Mouse (Mus musculus): Measurements from ENCODE around the gene Gm6588.
A peak's percentile ranks its signal among the peaks of the same experiment; 100 is the strongest.

The Gm6588 gene

DNA sequence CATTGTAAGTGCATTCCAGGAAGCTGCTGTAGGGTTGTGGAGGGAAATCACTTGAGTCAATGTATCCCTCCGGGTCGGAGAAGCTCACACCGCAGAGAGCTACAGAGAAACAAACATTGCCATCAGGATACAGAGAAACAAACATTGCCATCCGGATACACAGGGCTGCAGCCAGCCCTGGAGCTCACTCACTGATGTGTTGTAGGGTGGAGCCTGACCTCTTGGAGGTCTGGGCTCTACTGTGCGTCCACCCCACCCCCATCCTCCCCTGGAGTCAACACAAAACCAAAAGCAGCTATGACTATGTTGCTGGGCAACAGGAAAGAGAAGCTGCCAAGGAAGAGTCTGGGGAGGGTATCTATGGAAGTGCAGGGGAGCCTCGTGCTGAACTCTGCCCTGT lies 24.2 kb downstream of the Gm6588 start:
- DNase-seq = no peak

DNA sequence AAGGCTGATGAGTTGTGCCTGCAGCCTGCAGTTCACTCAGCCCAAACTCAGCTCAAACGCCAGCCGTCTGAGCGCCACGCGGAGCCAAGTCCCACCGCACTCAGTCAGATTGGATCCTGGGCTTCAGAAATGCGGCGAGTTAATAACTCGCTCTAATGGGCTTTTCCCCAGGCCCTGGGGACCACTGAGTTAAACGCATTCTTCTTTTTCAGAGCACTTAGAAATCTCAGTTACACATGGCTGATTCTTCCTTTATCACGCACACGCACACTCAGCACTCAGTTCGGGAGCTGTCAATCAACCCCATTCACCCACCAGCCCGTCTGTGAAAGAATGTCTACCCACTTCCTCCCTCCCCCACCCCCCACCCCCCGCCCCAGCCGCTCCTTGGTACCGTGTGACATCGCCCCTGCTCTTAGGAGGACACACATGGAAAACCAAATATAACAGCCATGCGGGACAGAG lies 32.8 kb downstream of the Gm6588 start:
- DNase-seq = no peak

DNA sequence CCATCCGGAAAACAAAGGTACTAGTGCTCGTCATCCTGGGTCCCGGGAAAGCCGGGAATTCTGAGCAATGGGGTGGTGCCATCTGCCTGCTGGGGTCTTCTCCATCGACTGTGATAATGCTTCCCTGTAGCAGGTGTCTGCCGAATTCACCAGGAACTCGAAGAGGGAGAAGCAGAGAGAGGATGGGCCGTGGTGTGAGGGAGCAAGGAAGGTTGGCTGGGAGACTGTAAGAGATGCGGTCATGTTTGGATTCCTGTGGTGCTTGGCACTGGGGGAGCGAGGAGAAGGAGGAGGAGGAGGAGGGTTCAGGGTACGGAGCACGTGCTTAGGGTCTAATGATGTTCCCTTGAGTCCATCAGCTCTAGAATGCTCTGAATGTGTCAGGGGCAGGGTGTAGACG lies 33.3 kb downstream of the Gm6588 start:
- peak; percentile 47 to 54 for DNase-seq

DNA sequence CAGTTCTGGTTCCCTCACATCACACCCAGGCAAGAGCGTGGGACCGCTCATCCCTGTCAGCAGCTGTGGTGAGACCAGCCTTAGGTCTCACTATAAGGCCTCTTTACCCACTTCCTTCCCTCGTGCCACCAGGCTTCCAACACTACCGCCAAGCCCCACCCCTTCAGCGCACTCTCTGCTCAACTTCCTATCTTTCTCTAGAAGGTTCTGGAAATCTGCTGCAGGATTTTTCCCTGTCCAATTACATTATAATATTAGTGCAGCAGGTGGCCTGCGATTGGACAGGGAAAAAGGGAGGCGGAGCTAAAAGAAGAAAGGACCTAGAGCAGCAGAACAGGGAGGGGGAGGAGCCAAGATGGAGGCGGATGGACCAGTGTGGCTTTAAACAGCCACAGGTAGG lies 33.8 kb downstream of the Gm6588 start:
- no peak for DNase-seq

DNA sequence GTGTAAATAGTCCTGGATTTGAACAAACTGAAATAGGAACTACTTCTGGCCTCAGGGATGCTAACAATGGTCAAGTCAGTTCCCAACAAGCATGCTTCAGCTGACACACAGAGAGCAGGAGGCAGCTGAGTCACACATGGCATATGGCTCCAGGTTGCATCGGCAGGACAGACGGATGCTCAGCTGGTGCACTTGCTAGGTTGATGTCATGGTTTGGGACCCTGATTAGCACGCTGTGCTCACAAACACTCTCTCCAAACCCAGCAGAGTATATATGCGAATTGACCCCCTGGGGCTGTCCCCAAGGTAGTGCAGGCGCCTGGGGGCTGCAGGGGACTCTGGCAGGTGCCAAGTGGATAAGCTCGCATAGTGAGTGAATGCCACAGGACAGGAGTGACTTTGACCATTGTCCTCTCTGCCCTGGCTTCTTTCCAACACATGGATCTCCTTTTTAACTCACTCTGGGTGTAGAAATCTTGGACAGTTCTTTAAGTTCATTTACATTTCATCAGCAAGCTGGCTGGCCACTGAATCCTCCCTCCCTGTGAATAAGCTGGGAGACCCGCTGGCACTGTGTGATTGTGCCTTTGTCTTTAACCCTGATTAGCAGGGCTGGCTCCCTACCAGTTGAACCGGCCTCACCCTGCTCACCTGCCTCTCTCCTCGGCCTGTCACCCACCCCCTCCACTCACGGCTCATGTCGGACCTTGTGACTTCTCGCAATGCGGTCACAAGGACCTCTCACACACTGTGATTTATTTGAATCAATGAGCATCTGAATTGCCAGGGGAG lies 35.9 kb downstream of the Gm6588 start:
- DNase-seq = peak; percentile 87 to 91

DNA sequence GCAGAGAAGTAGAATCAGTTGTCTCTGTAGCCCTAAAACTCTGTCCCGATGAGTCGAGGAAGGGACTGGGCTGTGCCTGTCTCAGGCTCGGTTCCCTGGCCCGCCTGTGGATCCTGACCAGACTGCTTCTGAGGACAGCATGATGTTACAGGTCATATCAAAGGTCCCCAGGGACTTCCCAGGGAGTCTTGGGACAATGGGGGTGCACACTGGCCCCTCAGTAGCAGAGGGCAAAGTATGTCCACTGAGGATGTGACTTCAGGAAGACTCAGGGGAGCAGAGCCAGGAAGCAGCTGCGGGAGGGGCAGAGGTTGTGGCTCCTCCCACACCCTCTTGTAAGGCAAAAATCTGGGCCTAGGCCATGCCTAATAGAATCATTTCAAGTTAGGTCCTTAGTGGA lies 37.2 kb downstream of the Gm6588 start:
- no peak for DNase-seq

DNA sequence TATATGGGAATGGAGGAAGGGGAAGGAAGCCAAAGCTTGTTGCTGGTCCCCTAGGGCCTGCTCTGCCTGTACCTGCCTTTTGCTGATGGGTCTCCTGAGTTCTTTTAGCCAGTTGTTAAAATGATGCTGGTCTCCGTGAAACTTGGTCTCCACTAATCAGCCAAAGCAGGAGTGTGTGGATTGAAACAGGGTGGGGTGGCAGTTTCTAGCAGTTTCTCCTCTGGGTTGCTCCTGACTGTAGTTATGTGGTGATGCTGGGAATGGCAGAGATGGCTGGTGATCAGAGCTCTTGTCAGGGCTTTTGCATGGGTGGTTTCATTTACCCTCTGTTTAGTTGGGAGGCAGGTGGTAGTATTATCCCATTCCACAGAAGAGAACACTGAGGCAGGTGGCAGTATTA lies 38.3 kb downstream of the Gm6588 start:
- DNase-seq = no peak

DNA sequence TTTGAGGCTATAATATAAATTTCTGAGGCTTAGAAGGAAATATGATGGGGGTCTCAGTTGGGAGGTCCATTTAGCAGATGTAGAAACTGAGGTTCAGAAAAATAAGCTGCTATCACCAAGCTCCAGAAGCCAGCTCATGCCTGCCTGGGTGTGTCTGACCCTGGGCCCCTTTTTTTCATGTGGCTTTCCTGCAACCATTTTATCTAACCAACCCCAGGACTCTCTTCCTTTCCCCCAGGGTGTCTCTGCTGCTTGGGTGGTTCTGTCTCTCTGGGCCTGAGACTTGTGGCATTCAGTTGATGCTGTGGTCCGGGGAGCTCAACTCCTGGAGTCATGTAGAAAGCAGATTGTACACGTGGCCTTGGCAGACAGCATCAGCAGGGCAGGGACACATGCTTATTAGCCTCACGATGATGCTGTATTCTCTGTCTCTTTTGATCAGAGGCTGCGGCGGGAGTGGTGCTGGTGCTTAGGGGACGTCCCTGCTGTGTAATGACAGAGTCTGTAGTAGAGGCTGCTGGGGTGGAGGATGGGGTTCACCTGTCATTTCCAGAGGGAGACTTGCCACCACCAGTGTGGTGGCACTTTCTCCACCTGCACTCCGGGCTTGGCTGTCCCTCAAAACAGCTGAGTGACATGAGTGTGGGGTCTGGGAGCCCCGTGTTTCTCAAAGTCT lies 39.0 kb downstream of the Gm6588 start:
- DNase-seq = no peak

DNA sequence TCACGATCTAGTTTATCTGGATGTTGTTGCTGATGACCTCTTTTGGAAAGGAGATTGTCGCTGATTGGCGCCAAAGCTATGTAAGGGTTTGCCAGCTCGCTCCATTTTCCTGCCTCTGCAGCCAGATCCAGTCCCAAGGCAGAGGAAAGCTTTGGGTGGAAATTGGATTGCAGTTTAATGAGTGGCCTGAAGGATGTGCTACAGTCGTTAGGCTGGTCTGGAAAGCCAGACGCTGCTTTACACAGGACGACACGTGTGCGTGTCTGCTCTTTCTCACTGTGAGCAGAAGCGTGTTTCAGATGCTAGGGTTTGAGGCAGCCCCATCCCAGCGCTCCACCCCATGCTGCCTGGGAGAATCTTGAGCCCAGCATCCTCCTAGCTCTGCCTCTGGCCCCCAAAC lies 42.3 kb downstream of the Gm6588 start:
- DNase-seq = peak in 1 of 2 experiments; percentile 50

DNA sequence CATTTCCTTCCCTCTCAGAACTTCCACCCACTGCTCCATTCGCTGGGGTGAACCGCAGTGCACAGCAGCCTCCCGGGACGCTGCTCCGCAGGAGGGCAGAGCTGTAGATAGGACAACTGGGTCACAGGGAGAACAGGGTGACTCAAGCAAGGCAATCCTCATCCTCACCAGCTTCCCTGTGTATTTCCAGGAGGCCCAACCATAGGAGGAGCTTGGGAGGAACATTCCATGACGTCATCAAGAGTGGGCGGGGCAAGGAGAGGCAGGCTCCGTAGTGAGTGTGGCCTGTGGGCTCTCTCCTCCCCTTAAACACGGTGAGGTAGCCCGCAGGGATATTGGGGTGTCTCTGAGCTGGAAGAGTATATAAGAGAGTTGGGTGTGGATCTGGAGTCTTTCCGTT lies 44.3 kb downstream of the Gm6588 start:
- peak in 1 of 2 experiments; percentile 58 for DNase-seq

DNA sequence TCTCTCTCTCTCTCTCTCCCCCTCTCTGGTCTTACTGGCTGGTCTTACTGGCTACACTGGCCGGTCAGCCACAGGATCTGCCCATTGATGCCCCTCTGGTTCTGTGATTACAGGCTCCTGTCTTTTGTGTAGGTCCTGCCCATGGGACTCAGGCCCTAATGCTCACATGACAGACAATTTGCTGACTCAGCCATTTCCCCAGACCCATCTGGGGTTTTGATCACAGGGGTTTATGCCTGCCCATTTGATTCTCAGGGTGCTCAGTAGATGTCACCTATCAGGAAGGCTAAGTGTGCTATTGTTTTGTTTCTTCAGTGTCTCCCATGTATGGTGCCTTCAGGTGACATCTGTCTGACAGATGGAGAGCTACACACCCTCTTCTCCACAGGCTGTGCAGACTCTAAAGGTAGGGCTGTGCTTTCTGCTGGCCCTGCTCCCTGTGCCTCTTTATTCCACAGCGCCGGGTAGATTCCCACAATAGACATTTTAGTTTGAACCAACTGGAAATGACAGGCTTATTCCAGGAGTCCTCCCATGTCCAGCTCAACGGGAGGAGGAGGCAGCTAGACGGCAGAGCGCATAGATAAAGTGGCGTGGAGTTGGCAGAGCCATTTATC lies 47.6 kb downstream of the Gm6588 start:
- peak; percentile 62 to 63 for DNase-seq

DNA sequence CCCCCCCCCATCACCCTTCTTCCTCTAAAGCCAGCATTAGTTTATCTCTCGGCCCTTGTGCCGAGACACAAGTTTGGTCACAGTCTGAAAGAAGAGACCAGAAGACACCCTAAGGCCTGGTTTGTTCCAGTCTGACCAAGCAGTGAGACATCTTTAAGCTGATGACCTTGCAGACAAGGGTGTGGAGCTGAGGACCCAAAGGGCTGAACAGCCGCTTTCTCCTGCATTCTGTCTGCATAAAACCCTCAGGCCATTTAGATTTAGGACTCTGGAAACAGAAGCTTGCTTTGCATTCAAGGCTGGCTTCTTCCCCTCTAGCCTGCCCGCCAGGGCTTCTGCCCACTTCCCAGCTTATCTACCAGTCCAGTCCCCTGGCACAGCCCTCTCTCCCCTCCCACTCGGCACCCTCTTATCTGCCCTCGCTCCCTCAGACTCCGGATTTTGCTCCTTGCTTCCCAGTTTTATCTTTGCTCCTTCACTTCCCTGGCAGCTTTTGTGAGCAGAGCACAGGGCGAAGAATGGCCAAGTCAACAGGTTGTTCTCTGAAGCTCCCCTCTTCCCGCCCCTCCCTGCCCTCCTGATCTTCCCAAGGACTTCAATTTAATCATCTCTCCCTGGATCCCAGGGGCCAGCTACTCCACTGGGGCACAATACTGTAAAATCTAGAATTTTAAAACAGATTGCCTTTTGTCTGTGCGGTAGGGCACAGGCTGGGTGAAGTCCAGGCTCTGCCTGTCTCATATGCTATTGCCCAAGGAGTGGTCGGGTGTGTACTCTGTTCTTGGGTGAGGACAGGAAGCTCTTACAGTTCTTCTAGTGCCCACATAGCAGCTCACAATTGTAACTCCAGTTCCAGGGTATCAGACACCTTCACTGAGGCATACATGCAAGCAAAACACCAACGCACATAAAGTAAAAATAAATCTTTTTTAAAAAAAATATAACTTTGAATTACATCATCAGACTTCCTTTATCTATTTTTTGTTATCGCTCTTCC lies 50.0 kb downstream of the Gm6588 start:
- no peak for DNase-seq

DNA sequence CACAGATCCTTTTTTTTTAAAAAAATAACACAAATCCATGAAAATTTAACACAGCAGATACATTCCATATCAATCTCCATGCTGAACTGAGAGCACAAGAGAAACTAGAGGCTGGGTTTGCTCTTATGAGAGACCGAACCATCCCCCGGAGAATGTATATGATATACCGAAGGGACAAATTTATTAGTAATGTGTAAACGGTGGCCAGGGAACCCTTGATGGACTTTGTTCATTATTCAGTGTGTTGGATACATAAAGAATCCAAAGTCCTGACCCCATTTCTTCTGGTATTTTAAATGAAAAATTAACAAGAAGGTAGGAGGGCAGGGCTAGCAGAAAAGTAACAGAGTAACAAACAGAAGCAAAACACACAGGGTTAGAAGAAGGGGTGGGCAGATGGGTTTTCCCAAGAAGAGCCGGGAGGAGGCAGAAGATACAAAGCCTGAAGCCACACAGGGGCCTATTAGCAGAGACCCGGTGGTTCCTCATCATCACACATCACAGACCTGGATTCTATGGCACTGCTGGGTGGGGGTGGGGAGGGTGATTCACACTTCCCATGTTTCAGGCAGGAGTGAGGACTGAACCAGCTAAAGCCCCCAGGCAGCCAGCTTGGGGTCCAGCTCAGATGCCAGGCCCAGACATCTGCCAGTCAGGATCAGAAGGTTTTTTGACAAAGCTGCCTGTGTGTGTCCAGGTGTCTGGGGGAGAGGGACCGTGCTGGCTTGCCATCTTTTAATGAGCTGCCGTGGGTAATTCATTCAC lies 50.9 kb downstream of the Gm6588 start:
- no peak for DNase-seq

All from cerebellum, postnatal 25 days (tissue).